Mouse (Mus musculus) spleen, adult 12 weeks (tissue): ENCODE data around the gene Nav2.

Experiments used
- DNase-seq: peaks from one replicate; pipeline ENCODE4 v3.0.0; 2022; ENCODE audit warnings: low spot score

Nav2 gene

DNA sequence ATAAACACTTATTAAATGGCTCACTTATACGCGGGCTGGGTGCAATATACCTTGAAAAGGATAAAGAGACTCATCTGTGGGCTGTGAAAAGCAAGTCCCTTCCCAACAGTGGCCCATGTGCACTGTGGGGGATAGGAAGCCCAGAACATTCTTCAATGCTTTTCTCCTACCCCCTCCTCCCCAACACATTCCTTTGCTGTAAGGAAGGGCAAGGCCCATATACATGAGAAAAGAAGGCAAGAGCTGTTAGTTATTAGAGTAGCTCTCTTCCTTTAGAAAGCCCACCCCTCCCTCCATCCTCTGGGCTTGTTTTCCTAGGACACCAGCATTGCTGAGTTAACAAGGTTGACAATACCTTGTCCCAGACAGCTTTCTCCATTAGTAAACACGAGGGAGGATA is 540.1 kb downstream of the Nav2 start:
- DNase-seq = no peak

DNA sequence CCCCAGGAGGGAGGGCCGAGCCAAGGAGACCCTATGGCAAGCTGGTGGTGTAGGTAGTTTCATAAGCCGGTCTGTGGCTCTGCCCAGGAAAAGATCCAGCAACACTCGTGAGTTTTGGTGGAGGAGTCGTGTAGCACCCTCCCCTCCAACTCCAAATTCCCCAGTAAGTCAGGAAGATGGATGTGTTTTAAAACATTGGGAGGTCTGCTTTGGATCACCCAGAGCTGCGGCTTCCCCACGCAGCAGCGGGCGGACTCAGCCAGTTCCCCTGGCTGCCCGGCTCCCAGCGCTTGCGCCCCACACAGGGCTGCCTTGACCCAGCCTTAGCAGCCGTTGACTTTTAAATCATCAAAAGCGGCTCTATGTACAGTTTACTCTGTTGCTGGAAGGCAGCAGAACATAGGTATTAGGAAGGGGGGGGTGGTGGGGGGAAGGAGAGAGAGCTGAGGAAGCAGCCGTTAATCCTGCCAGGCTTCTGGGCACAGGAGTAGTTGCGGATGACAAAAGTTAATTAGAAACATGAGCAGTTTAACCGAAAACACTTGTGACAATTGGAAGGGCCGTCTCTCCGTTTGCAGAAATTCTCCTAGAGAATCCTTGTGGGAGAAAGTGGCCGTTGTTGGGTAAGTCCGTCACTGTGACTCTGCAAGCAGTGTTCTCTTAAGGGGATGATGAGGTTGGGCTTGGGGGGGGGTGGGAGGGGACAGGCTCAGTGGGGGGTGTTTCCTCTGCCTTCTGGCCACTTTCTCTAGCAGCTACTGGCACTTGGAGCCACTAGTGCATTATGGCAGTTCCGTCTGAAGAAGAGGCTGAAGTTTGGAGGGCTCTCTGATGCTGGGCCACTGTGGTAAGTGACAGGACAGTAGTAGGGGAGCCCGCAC is 542.0 kb downstream of the Nav2 start:
- no peak for DNase-seq

DNA sequence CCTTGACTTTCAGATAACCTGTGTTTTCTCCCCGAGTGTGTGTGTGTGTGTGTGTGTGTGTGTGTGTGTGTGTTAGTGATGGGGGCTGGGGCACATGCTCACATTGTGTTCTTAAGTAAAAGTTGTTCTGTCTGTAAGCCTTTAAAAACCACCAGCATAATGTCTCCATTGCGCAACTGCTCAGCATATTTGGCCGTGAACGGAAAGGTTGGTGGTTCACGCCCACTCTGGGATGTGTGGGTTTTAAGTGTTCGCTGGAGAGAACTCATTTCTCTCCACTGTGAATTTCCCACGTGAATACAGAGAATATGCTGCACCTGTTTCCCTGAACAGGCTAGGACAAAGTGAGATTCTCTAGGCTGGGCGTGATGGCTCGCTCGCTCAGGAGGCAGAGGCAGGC is 542.7 kb downstream of the Nav2 start:
- no peak for DNase-seq

DNA sequence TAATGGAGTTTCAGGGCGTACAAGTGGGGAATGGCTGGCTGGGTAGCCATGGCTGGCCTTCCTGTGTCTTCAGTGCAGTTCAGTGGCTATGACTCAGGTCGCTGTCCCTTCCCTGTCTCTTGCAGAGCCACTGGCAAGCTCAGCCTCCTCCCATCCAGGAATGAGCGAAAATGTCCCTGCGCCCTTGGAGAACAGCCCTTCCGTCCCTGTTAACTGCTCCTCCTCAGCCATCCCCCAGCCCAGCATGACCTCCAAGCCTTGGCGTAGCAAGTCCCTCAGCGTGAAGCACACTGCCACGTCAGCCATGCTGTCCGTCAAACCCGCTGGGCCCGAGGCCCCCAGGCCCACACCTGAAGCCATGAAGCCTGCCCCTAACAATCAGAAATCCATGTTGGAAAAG is 543.8 kb downstream of the Nav2 start:
- DNase-seq = no peak

DNA sequence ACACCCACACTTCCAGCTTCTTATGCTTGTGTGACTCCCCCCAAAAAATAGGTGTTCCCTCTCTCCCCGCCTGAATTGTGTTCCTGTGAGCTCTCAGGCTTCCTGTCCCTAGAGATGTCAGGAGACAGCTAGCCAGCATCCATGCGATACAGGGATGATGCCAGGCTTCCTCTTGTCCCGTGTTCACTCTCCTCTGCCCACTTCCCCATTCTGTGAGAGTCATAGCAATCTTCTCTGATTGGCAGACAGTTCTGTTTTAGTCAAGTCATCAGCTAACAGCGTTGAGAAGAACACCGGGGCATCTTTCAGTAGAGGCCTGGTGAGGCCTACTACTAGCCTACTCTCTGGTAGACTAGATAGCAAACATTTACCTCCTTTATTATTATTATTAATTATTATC is 546.1 kb downstream of the Nav2 start:
- DNase-seq = no peak

DNA sequence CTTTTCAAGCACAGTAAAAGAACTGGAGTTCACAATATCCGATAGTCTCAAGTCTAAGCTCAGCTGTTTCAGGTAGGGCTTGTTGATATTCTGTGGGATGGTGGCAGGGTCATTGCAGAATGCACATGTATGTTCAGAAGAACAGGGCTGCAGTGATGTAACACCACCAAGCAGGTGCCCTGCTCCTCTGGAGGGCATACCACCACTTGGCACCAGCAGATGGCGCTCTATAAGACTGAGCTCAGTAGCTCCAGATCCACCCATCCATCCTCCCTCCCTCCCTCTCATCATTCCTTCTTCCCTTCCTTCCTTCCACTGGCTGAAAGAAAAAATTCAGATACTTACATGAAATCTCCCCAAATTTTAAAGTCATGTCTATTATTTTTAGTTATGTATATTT is 547.6 kb downstream of the Nav2 start:
- no peak for DNase-seq

DNA sequence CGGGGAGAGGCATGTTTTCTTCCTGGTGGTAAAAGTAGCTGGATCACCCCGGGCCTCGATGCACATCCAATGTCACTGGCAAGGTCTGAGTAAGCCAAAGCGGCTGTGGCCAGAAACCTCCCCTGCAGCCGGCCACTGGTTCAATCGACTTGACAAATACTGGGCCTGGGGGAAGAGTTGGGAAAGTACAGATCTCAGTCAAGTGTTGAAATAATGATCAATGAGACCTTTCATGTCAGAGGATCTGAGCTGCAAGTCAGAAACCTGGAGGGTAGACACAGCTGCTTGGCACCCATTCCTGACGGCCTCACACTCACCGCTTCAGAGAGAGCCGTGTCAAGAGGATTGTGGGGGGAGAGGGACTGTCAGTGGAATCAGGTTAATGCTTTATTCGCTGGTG is 548.9 kb downstream of the Nav2 start:
- no peak for DNase-seq

DNA sequence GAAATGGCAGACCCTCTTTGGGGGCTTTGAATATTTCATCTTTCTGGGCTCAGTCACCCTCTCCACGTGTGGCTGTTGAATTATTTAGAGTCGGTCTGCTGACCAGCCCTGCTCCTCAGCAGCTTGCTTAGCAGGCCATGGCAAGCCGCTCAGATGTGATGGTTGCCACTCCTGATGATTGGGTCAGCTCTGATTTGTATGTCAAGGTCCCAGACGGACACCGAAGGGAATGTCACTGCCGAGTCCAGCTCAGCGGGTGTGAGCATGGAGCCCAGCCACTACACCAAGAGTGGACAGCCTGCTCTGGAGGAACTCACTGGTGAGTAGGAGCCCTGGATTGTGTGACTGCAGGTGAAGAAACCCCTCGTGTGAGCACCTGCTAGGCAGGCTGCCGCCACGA is 549.4 kb downstream of the Nav2 start:
- DNase-seq = no peak

DNA sequence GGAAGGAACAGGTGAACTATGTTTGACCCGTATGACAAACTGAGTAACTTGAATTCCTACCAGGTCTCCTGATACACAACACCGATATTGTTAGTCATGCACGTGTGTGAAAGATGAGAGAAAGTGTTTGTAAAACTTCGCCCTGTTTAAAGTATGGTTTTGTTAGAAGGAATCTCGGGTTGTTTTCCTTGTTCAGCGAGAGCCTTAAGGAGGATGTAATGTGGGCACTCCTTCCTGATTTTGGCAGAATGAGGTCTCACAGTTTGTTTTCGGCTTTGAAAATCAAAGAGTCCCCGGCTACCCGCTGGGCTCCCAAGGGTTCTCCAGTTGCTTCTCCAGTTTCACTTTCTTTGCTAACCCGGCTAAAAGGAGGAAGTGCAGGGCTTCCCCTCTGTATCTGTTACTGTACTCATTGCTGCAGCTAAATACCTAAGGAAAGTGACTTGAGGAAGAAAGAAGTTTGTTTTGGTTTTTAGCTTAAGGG is 553.9 kb downstream of the Nav2 start:
- no peak for DNase-seq

DNA sequence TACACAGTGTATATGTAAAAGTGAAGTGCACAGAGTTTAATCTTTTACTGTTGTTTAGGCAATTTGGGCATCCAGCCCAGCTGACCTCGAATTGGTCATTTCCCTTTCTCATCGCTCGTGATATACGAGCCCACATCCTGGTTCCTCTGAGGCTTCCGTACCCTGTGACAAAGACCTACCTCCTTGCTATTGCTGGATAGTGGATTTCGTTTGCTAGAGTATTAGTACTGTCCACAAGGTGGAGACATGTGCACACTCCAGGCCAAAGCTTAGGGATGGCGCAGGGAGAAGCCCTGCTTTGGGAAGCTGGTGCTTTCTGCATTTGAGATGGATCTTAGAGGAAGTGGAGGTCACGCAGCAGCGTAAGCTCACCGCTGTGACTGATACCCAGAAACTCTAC is 559.3 kb downstream of the Nav2 start:
- DNase-seq = no peak

DNA sequence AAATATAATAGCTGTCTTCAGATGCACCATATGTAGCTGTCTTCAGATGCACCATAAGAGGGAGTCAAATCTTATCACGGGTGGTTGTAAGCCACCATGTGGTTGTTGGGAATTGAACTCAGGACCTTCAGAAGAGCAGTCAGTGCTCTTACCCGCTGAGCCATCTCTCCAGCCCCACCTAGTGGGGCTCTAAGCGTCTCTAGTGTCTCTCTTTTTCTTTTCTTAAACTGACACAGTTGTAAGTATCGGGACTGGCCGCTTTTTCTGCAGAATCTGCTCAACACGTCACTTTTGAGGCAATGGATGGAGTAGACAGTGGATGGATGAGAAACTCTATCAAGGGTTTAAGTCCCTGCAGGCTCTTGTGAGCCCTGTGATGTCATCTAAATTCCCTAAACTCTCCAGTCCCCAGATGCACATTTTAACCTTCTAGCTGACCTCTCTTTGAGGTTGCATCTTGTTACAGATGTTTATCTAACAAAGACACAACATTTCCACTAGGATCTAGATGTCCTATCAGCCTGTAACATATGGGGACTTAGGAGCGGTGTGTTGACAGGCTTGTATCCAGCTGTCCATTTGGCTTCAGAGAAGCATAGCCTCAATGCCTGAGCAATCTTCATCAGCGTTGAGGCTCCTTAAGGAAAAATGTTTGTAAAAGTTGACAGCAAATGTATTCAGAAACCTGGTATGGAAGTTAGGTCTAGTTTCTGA is 560.1 kb downstream of the Nav2 start:
- DNase-seq = no peak

DNA sequence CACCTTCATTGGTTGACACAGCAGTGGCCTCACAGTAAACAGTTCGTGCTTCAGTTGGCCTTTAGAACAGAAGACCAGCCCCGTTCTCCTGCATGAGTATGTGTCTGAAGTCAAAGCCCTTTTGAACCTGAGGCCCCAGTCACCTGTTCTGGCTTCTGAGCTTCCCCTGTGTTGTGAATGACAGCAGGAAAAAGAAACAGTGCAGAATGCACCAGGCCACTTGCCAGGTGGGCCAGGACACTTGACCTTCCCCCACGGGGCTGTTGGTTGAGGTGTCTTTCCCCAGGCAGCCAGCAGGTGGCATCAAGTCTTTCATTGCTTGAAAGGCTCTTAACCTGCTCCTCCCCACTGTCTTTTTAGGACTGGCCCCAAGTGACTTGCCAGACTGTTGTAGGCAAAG is 562.8 kb downstream of the Nav2 start:
- DNase-seq = no peak

DNA sequence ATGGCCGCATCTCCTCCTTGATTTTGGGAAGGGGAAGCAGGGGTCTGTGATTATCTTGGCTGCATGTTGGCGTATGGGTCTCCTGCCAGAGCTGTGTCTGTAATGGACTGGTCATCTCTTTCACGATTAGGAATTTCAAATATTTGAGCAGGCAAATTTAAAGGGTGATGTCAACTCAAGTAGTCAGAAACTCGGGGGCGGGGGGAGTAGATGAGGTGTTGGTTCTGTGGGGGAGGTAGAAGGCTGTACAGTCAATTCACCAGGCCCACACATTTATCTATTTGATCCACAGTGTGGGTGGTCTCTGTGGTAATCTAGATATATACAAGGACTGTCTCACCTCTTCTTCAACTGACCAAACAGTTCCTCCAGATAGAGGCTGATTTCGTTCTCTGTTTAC is 566.8 kb downstream of the Nav2 start:
- no peak for DNase-seq

DNA sequence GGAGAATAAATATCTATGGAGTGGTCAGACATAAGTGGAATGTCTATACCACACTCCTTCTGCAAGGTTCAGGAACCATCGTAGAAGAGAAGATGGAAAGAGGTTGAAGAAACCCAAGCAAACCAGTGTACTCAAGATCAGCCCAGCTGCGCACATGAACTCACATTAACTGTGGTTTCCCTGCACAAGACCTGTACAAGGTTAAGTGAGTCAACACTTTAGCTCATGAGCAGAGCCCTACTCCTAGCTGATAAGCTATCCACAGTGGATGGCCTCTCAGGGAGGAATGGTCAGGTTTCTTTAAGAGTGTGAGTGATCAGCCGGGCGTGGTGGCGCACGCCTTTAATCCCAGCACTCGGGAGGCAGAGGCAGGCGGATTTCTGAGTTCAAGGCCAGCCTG is 567.6 kb downstream of the Nav2 start:
- DNase-seq = no peak

DNA sequence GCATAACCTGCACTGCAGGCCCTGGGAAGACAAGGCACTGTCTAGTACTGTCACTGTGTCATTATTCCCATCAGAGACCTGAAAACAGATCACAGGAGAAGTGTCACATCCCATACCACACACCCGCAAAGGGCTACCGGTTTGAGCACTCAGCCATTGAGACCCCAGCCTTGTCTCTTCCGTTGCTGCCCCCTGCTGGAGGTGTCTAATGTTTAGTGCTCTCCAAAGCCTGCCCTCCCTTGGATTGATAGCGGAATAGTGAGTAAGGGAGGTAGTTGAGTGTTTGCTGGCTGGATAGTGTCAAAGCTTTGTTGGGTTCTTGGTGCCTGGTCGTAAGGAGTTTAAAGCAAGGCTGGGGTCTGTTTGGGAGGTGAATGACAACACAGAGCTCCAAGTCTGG is 568.1 kb downstream of the Nav2 start:
- DNase-seq = no peak

DNA sequence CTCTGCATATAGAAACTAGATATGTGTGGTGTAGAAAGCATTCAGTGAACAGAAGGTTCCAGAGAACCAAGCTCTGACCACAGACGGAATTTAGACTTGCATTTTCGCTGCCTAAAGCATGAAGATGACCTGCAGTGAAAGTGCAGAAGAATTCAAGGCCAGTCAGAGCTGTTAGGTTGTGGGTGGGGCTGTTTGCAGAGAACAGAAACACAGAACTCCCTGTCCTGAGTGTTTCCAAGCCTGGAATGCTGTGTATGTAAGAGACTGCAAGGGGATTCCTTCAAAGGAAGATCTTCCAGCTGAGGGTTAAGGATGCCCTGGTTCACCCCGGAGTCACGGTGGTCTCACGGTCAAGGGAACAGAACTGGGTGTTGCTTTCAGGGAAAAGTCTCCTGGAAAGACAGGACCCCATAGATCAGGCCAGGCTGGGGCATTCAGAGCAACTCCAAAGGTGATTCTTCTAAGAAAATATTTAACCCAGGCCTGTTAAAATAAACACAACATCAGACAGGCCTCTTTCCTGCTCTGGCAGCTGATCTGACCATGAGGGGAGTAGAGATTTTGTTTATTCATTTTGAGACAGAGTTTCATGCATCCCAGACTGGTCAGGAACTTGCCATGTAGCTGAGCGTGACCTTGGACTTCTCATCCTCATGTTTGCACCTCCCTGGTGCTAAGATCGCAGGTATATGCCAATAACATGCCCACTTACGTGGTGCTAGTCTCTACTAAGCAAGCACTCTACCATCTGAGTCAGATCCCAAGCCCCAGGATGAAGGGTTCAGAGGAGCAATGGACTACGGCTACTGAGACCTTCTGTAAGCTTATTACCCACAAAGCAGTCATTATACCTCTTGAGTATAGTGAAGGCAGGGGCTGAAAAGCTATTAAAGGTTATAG is 568.8 kb downstream of the Nav2 start:
- DNase-seq = no peak

DNA sequence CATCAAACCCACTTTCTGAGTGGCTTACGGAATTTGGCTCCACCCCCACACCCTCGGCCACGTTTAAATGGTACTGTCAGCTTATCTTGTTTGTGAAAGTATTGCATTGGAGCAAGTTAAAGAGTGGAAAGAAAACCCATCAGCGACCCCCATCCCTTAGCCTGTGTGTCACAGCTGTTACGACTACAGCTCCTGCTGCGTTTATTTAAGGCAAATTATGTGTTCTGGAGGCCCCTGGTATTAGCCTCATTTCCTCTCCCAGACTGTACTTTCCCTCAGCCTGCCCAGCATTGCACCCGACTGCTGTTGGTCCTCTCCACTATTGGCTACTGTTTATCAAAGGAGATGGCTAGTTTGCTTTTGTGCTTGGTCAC is 569.4 kb downstream of the Nav2 start:
- no peak for DNase-seq

DNA sequence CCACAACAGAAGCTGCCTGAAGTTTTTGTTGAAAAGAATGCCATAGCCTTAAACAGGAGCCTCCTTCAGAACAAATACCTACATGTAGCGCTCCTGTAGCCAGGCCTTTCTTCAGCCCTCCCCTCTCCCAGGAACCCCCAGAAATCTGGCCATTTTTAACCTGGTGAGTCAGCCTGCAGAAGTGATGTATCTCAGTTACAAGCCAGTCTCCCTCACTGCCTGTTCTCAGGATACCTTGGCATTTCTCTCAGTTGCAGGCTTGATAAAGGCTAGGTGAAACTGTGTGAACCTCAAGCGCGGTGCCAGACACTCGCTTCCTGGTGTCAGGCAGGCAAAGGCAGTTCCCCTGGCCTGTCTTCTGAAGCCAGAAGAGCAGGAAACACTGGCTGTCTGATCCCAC is 570.4 kb downstream of the Nav2 start:
- DNase-seq = no peak

DNA sequence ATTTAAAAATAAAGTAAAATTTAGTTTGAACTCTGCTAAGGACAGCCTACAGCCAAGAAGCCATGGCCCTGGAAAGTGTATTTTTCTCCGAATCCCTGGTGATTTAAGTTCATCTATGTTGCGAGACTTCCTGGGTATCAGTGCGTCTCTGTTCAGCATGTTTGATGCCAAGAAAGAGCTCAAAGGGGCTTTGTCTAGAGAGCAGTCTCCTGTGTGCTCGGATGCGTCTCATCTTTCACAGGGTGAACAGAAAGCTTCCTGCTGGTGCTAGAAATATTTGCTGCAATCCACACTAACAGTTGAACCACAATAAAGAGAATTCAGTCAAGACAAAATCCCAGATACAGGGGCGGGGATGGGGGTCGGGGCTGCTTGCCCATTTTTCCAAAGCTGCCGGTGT is 572.4 kb downstream of the Nav2 start:
- no peak for DNase-seq

DNA sequence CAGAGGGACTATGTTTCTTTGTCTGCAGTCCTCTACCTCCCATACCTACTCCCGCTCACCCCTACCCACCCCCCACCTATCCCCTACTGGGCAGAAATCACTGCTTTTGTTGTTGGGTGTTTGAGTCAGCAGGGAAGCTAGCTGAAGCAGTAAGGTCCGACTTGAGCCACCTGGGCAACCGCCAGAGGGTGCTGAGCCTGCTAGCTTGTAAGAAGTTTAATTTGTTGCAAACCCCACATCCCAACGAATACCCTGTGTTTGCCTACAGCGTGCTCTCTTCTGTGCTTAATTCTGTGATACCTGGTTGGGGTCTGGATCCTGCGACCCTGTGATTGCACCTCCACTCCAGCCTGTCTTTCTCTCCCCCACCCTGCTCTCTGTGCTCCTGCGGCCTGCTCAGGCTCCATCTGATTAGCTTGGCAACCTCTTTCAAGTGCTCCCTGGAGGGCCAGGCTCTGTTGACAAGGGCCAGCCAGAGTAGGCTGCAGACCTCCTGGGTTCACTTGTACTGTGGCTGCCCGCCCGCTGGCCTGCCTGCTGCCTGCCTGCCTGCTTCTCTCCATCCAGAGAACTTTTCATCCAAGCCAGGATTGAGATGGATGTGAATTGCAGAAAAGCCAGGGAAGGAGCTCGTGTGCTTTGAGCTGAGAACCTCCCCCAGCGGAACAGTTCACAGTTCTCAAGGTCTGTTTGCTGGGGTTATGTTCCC is 575.7 kb downstream of the Nav2 start:
- DNase-seq = no peak

DNA sequence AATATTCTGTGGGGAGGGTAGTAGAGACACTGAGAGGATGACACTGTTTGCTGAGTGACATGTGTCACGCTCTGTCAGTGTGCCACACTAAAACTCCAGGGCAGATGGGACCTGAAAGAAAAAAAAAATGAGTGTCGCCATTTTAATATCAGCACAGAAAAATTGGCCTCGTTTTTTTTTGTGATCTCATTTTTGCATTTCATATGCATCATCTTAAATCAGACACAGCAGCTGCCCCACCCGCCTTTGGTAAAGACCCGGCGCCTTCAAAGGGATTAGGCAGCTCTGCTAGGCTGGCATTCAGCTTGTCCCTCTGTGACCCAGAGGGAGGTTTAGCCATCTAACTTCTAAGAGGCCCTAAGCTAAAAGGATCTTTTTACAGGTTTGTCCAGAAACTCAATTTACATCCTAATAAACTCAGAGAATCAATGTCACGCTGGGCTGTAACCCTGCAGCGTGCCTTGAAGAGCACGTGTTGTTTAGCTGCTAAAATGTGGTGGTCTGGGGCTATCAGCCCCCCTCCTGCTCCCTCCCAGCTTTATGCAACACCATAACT is 576.9 kb downstream of the Nav2 start:
- no peak for DNase-seq

DNA sequence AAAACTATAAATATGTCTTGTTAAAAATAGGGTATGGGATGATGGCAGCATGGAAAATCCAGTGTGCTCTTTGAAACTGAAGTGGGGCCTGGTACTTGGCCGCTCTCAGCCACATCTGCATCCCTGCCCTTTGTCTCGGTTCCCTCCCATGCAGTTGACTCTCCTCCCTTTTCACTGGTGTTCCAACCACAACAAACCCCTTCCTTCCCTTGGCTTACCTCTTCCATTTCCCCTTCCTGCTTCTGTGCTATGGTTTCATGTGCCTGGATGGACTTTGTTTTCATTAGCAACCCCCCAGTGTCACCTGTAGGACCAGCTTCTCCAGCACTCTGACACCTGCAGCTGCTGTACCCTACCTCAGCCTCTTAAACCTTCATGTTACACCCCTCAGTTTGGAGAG is 578.8 kb downstream of the Nav2 start:
- no peak for DNase-seq
